Mouse (Mus musculus) cortical plate, adult 2 months (tissue): ENCODE results near the gene Ube2j1.

Source experiments
- CTCF ChIP-seq: fragments of 200-500 bp; IDR thresholded peaks from 2 replicates; pipeline ENCODE4 v1.5.1; 2011; ENCODE audit warnings: mild to moderate bottlenecking, control low read depth, low read length; ENCODE audit not compliant: insufficient read depth; ENCODE audit errors: extremely low read depth
- POLR2A ChIP-seq: fragments of 200-500 bp; IDR thresholded peaks from 2 replicates; pipeline ENCODE4 v1.6.1; 2011; ENCODE audit warnings: mild to moderate bottlenecking, low read length, control low read depth; ENCODE audit not compliant: insufficient read depth; ENCODE audit errors: extremely low read depth

DNA sequence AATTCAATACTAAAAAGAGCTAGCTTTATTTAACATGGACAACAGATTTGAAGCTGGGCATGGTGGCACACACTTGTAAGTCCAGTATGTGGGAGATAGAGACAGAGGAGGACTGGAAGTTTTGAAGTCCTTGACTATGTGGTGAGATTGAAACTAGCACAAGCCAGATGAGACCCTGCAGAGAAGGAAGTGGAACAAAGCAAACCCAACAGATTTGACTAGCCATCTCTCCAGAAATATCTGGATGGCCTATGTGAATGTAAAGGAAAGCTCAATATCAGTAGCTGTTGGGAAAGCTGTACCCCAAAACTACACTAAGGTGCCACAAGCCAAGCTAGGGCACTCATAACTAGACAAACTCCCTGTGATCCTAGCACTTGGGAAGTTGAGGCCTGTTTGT is 23.2 kb downstream of the Ube2j1 start:
- no peak for TF ChIP-seq CTCF
- TF ChIP-seq POLR2A, result no peak
